Mouse (Mus musculus): Measurements from ENCODE around the gene Larp4b. TPM values are rescaled to one million over a fixed set of nuclear protein-coding genes. Genes with fewer than 3 reads are reported as not detected.
A peak's percentile ranks its signal among the peaks of the same experiment; 100 is the strongest.

Larp4b gene
- polyA plus RNA-seq, 1 experiment from 2014 or later: 24.1 TPM

DNA sequence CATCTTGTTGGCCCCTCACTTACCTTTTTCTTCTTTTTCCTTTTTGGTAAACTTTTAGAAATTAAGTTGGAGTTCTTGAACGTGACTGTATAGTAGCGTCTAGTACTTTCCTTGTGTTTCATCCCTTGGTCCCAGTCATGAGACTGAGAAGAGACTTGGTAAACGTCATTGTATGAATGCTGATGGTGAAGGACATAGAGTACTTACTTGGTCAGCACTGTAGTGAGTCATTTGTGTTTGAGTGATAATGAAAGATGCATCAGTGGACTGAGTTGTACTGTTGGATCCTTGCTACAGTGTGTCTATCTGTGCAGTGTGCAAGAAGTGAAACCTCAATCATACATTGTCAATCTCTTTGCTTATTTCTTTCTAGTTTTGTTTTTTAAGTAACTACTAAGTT is 20.1 kb downstream of the Larp4b start:
- no peak overlapping the region for H3K9ac ChIP-seq (ENCODE audit: low read depth, low read length)
- no peak overlapping the region for H3K27ac ChIP-seq (ENCODE audit: low read length)
- H3K4me2 ChIP-seq (ENCODE audit: low read depth, low read length): no peak overlapping the region
- WGBS (ENCODE audit: insufficient replicate concordance): 77% methylated on average over 3 of the region's 3 CpGs
- H3K4me1 ChIP-seq (ENCODE audit: control insufficient read depth, low read depth, low read length): peaks cover 15% of the 10 kb centered on the region
- H3K4me3 ChIP-seq (ENCODE audit: low read depth, low read length): no peak overlapping the region
- no peaks in the 10 kb centered on the region; the same call in none of the 2 replicates for H3K36me3 ChIP-seq (ENCODE audit: control insufficient read depth, insufficient read depth)
- no peak for ATAC-seq (ENCODE audit: low read depth)
- no peaks in the 10 kb centered on the region for H3K9me3 ChIP-seq (replicated peaks; ENCODE audit: control insufficient read depth, low read length)
- H3K27me3 ChIP-seq (ENCODE audit: control insufficient read depth, insufficient read depth, low read depth, low read length): no peaks in the 10 kb centered on the region

DNA sequence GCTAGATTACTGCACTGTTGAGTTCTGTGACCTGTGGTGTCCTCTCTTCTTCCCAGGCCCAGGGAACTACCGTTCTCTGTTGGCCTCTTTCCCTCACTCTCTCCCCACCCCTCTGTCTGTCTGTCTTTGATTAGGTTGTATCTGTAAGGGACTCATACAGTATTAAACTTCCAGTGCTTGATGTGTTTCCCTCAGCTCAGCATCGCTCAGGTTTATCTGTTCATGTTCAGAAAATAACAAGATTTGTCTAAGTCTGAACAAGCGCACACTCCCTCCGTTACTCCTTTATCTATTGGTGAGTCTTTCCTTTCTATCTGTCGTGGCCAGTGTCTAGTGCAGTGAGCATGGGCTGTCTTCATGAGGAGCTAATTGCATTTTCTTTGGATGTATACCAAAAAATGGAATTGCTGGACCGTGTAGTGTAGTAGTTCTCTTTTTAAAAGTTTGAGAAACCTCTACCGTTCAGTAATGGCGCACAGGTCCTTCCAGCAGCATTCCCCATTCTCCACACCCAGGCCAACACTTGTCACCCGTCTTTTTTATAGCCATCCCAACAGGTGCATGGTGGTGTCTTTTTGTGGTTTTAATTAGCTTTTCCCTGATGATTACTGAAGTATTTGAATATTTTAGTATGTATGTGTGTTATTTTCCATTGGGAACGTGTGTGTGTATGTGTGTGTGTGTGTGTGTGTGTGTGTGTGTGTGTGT is 27.3 kb downstream of the Larp4b start:
- ATAC-seq (ENCODE audit: low read depth): peak; percentile 79
- WGBS (ENCODE audit: insufficient replicate concordance): 40% methylated on average over 10 of the region's 10 CpGs
- Histone ChIP-seq H3K4me3 (ENCODE audit: low read depth, low read length) (no peak overlapping the region), H3K4me2 (ENCODE audit: low read depth, low read length) (peak overlapping the region; percentile 10; the same call in 1 of the 2 replicates), H3K9me3 (replicated peaks; ENCODE audit: control insufficient read depth, low read length) (no peaks in the 10 kb centered on the region), H3K9ac (ENCODE audit: low read depth, low read length) (no peak overlapping the region), H3K4me1 (ENCODE audit: control insufficient read depth, low read depth, low read length) (peaks cover 19% of the 10 kb centered on the region), H3K36me3 (ENCODE audit: control insufficient read depth, insufficient read depth) (peaks cover 28% of the 10 kb centered on the region), H3K27me3 (ENCODE audit: control insufficient read depth, insufficient read depth, low read depth, low read length) (no peaks in the 10 kb centered on the region), H3K27ac (ENCODE audit: low read length) (no peak overlapping the region)

DNA sequence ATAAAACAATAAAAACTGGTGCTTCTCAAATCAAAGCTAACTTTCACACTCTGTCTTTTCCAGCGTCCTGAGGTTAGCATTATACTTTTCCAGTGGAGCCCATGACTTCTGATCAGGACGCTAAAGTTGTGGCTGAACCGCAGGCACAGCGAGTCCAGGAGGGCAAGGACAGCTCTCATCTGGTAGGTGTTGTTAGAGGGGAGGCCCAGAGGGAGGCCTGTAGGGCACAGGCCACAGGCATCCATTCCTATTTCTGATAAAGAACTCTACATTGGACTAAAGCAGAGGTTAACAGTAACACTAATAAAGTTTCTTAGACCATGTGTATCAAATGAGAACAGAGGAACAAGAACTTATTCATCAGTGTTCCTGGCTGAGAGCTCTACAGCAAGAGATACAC is 28.4 kb downstream of the Larp4b start:
- Histone ChIP-seq H3K9me3 (replicated peaks; ENCODE audit: control insufficient read depth, low read length) (no peaks in the 10 kb centered on the region), H3K36me3 (ENCODE audit: control insufficient read depth, insufficient read depth) (peaks cover 34% of the 10 kb centered on the region), H3K4me3 (ENCODE audit: low read depth, low read length) (no peak overlapping the region), H3K4me1 (ENCODE audit: control insufficient read depth, low read depth, low read length) (peaks cover 16% of the 10 kb centered on the region), H3K4me2 (ENCODE audit: low read depth, low read length) (no peak overlapping the region), H3K27ac (ENCODE audit: low read length) (no peak overlapping the region), H3K27me3 (ENCODE audit: control insufficient read depth, insufficient read depth, low read depth, low read length) (no peaks in the 10 kb centered on the region), H3K9ac (ENCODE audit: low read depth, low read length) (no peak overlapping the region)
- 81% methylated on average over 4 of the region's 4 CpGs for WGBS (ENCODE audit: insufficient replicate concordance)
- ATAC-seq (ENCODE audit: low read depth): no peak

DNA sequence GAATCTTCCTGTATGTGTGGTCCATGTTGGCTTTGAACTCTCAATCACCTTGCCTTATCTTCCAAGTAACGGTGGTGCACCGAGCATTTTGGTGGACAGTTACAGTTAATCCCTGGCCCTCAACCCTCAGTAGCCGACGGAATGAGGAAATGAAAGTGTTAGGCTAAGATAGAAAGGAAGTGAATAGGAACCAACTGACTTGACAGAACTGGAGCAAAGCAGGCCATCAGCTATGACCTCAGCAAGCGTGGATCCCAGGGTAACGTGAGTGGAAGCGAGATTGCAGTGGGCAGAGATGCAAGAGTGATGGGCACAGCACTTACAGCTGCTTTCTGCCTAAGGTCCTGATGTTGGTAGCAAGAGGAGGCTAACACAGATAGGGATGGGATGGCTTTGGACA is 31.5 kb downstream of the Larp4b start:
- Histone ChIP-seq H3K27ac (ENCODE audit: low read length) (no peak overlapping the region), H3K9ac (ENCODE audit: low read depth, low read length) (no peak overlapping the region), H3K9me3 (replicated peaks; ENCODE audit: control insufficient read depth, low read length) (no peaks in the 10 kb centered on the region), H3K4me1 (ENCODE audit: control insufficient read depth, low read depth, low read length) (peaks cover 17% of the 10 kb centered on the region), H3K4me3 (ENCODE audit: low read depth, low read length) (no peak overlapping the region), H3K27me3 (ENCODE audit: control insufficient read depth, insufficient read depth, low read depth, low read length) (no peaks in the 10 kb centered on the region), H3K4me2 (ENCODE audit: low read depth, low read length) (no peak overlapping the region), H3K36me3 (ENCODE audit: control insufficient read depth, insufficient read depth) (peaks cover 45% of the 10 kb centered on the region)
- WGBS (ENCODE audit: insufficient replicate concordance): 57% methylated on average over 7 of the region's 7 CpGs
- no peak for ATAC-seq (ENCODE audit: low read depth)

DNA sequence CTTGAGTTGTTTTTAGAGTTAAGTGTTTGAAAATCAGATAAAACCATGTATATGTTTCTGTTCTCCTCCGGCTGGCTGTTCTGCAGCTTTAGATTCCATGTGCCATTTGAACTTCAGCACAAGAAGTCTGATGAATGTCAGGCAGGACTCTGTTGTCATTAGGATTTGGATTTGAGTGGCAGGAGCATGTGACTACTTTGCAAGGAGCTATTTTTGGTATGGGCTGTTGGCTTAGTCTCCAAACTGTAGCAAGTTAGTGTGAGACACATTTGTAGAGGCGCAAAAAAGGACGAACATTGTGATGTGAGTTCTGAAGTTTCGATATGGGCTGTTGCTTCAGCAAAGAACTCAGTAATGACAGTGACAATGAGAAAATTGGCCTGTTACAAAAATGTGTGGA is 34.0 kb downstream of the Larp4b start:
- WGBS (ENCODE audit: insufficient replicate concordance): 81% methylated on average over 4 of the region's 4 CpGs
- H3K4me3 ChIP-seq (ENCODE audit: low read depth, low read length): no peak overlapping the region
- ATAC-seq (ENCODE audit: low read depth): no peak
- no peak overlapping the region for H3K27ac ChIP-seq (ENCODE audit: low read length)
- peaks cover 45% of the 10 kb centered on the region for H3K36me3 ChIP-seq (ENCODE audit: control insufficient read depth, insufficient read depth)
- H3K27me3 ChIP-seq (ENCODE audit: control insufficient read depth, insufficient read depth, low read depth, low read length): no peaks in the 10 kb centered on the region
- H3K9ac ChIP-seq (ENCODE audit: low read depth, low read length): no peak overlapping the region
- H3K9me3 ChIP-seq (replicated peaks; ENCODE audit: control insufficient read depth, low read length): no peaks in the 10 kb centered on the region
- peaks cover 5% of the 10 kb centered on the region for H3K4me1 ChIP-seq (ENCODE audit: control insufficient read depth, low read depth, low read length)
- H3K4me2 ChIP-seq (ENCODE audit: low read depth, low read length): no peak overlapping the region

DNA sequence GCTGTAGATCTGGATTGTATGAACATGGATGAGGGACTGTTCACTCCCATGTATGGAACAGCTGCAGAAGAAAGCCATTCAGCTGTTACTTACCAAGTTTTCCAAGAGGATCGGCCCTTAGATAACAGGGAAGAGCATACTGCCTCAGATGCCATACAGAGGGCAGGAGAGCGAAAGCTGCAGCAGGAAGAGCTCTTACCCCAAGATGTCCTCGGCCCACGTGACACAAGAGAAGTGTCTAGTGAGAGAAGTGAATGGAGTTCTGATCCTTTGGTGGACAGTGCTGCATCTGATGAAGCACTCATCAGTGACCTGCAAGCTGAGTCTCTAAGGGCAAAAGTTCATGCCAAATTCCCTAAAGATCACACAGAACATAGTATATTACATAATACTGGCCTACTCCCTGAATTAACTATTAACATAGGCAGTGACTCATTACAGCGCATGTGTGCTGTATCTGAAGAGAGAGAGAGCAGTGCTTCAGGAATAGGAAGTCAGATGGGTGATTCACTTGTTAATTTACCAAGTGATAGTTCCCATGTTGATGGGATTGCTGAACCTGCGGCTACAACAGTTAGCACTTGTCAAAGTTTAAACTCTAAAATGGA is 35.1 kb downstream of the Larp4b start:
- H3K4me2 ChIP-seq (ENCODE audit: low read depth, low read length): no peak overlapping the region
- no peak overlapping the region for H3K4me3 ChIP-seq (ENCODE audit: low read depth, low read length)
- peaks cover 38% of the 10 kb centered on the region for H3K36me3 ChIP-seq (ENCODE audit: control insufficient read depth, insufficient read depth)
- H3K27ac ChIP-seq (ENCODE audit: low read length): peak overlapping the region; percentile 27; the same call in 1 of the 2 replicates
- no peaks in the 10 kb centered on the region for H3K27me3 ChIP-seq (ENCODE audit: control insufficient read depth, insufficient read depth, low read depth, low read length)
- H3K9me3 ChIP-seq (replicated peaks; ENCODE audit: control insufficient read depth, low read length): no peaks in the 10 kb centered on the region
- ATAC-seq (ENCODE audit: low read depth): peak; percentile 70
- 82% methylated on average over 6 of the region's 6 CpGs for WGBS (ENCODE audit: insufficient replicate concordance)
- H3K9ac ChIP-seq (ENCODE audit: low read depth, low read length): no peak overlapping the region
- peaks cover 5% of the 10 kb centered on the region for H3K4me1 ChIP-seq (ENCODE audit: control insufficient read depth, low read depth, low read length)

DNA sequence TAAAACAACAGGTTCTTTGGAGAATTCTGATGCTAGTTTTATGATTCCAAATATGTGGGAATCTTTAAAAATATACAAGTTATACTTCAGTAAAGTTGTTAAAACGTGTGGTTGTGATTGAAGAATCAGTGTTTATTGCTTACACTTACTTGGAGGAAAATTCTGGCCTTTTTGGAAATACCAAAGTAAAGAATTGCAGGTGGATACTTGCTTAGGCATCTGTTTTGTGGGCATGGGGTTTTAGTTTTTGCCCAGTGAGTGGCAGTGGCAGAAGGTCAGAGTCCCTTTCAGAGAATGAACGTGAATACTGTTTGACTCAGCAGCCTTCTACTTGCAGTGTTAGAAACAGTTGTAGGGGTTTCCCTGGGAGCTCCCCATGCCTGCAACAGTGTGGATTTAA is 40.7 kb downstream of the Larp4b start:
- Histone ChIP-seq H3K4me1 (ENCODE audit: control insufficient read depth, low read depth, low read length) (no peaks in the 10 kb centered on the region), H3K36me3 (ENCODE audit: control insufficient read depth, insufficient read depth) (peaks cover 25% of the 10 kb centered on the region), H3K4me2 (ENCODE audit: low read depth, low read length) (no peak overlapping the region), H3K27me3 (ENCODE audit: control insufficient read depth, insufficient read depth, low read depth, low read length) (no peaks in the 10 kb centered on the region), H3K9me3 (replicated peaks; ENCODE audit: control insufficient read depth, low read length) (no peaks in the 10 kb centered on the region), H3K9ac (ENCODE audit: low read depth, low read length) (no peak overlapping the region), H3K27ac (ENCODE audit: low read length) (no peak overlapping the region), H3K4me3 (ENCODE audit: low read depth, low read length) (no peak overlapping the region)
- WGBS (ENCODE audit: insufficient replicate concordance): 79% methylated on average over 2 of the region's 2 CpGs
- no peak for ATAC-seq (ENCODE audit: low read depth)

DNA sequence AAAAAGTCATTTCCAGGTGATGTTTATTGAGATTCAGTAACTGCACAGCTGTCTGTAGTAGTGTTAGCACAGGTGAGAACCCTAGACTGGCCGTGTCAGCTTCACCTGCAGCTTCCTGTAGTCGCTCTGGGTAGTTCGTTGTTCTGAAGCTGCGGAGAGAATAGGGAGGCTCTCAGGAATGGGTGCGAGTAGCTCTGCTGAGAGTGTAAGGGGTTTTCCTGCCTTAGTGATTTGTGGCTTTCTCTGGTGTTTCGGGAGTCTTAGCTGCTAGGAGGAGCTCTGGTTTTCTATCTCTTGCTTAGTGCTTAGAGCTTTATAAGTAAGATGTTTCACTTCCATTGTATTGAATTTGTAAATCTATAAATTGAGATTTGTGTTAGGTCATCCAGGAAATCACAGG is 42.4 kb downstream of the Larp4b start:
- no peak for ATAC-seq (ENCODE audit: low read depth)
- Histone ChIP-seq H3K27ac (ENCODE audit: low read length) (no peak overlapping the region), H3K4me3 (ENCODE audit: low read depth, low read length) (no peak overlapping the region), H3K36me3 (ENCODE audit: control insufficient read depth, insufficient read depth) (peaks cover 29% of the 10 kb centered on the region), H3K9me3 (replicated peaks; ENCODE audit: control insufficient read depth, low read length) (no peaks in the 10 kb centered on the region), H3K4me1 (ENCODE audit: control insufficient read depth, low read depth, low read length) (no peaks in the 10 kb centered on the region), H3K4me2 (ENCODE audit: low read depth, low read length) (no peak overlapping the region), H3K9ac (ENCODE audit: low read depth, low read length) (no peak overlapping the region), H3K27me3 (ENCODE audit: control insufficient read depth, insufficient read depth, low read depth, low read length) (no peaks in the 10 kb centered on the region)
- WGBS (ENCODE audit: insufficient replicate concordance): 89% methylated on average over 6 of the region's 6 CpGs

DNA sequence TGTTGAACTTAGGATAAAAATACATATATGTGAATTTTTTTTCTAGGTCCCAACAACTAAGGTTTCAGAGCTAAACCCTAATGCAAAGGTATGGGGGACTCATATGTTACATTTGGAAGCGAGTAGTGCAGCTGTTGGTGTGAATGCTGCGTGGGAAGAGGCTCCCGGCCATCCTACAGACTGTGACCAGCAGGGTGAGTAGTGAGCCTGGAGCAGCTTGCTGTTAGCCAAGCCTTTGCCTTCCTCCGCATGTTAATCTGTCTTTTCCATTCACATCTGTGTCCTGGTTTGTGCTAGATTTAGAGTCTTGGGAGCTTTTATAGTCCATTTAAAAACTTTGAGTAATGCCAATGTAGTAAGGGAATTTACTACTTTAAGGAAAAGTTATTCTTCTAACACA is 43.1 kb downstream of the Larp4b start:
- Histone ChIP-seq H3K27ac (ENCODE audit: low read length) (no peak overlapping the region), H3K4me3 (ENCODE audit: low read depth, low read length) (no peak overlapping the region), H3K9ac (ENCODE audit: low read depth, low read length) (no peak overlapping the region), H3K9me3 (replicated peaks; ENCODE audit: control insufficient read depth, low read length) (no peaks in the 10 kb centered on the region), H3K4me2 (ENCODE audit: low read depth, low read length) (no peak overlapping the region), H3K36me3 (ENCODE audit: control insufficient read depth, insufficient read depth) (peaks cover 28% of the 10 kb centered on the region), H3K27me3 (ENCODE audit: control insufficient read depth, insufficient read depth, low read depth, low read length) (no peaks in the 10 kb centered on the region), H3K4me1 (ENCODE audit: control insufficient read depth, low read depth, low read length) (no peaks in the 10 kb centered on the region)
- ATAC-seq (ENCODE audit: low read depth): no peak
- WGBS (ENCODE audit: insufficient replicate concordance): 75% methylated on average over 4 of the region's 4 CpGs
